Mouse (Mus musculus) neural tube, embryonic 15.5 days (tissue): ENCODE results near the gene Gm17359. TPM values are rescaled to one million over a fixed set of nuclear protein-coding genes. Genes with fewer than 3 reads are reported as not detected.

Experiments used
- ATAC-seq: fragments of 200-750 bp; cut with Nextera tagmentation; 2 replicates; pipeline ENCODE4 v1.8.0; 2017; ENCODE audit warnings: mild to moderate bottlenecking, moderate TSS enrichment, moderate library complexity; ENCODE audit not compliant: low FRiP score
- H3K27ac ChIP-seq: fragments of 300-500 bp; sonication (generic); replicated peaks from 2 replicates; pipeline ENCODE4 v1.5.1; 2015; ENCODE audit warnings: mild to moderate bottlenecking, inconsistent platforms
- H3K27me3 ChIP-seq: fragments of 300-500 bp; sonication (generic); replicated peaks from 2 replicates; pipeline ENCODE4 v1.6.1; 2015; ENCODE audit warnings: inconsistent platforms
- H3K36me3 ChIP-seq: fragments of 300-500 bp; sonication (generic); 2 replicates; pipeline ENCODE4 v1.6.1; 2015; ENCODE audit warnings: inconsistent platforms
- H3K4me1 ChIP-seq: fragments of 300-500 bp; sonication (generic); 2 replicates; pipeline ENCODE4 v1.6.1; 2015; ENCODE audit warnings: inconsistent platforms
- H3K4me2 ChIP-seq: fragments of 300-500 bp; sonication (generic); 2 replicates; pipeline ENCODE4 v1.6.1; 2015; ENCODE audit warnings: inconsistent platforms, mild to moderate bottlenecking, moderate library complexity
- H3K4me3 ChIP-seq: fragments of 300-500 bp; sonication (generic); replicated peaks from 2 replicates; pipeline ENCODE4 v1.5.1; 2015; ENCODE audit warnings: mild to moderate bottlenecking, inconsistent platforms
- H3K9ac ChIP-seq: fragments of 300-500 bp; sonication (generic); replicated peaks from 2 replicates; pipeline ENCODE4 v1.6.1; 2015; ENCODE audit warnings: mild to moderate bottlenecking, inconsistent platforms
- H3K9me3 ChIP-seq: fragments of 300-500 bp; sonication (generic); replicated peaks from 2 replicates; pipeline ENCODE4 v1.6.1; 2016; ENCODE audit warnings: inconsistent platforms
- WGBS: fragments of 180-500 bp; shearing (Covaris S2); methylation state at CpG from one replicate; pipeline ENCODE4 v1.1.7; 2015; ENCODE audit warnings: mixed read lengths; 5-methylcytosine and 5-hydroxymethylcytosine counted together
- polyA plus RNA-seq: library from polyadenylated mRNA; unstranded; fragments of >200 nt; fragmentation: Nextera tagmentation; extraction: Ambion mirVana; gene quantifications from 2 replicates; pipeline ENCODE4 v1.2.1, GENCODE M21; 2015

Gm17359 gene
- polyA plus RNA-seq, 1 experiment from 2014 or later: not detected

DNA sequence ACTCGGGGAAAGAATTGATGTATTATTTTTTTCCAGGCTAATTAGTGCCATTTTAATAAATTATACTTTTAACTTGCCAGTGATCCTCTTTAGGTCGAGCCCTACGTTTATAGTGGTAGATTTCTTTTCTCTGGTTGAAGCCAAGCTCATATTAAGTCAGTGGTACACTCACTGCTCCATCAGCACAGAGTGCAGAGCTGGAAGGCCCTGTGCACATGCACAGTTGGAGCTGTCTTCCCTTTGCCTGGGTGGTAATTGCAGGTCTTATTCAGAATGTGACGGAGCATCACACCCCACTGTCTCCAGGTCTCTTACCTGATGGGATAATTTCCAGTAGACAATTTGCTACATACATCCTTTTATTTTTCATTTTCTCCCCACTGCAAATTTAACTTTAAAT lies 52.6 kb downstream of the Gm17359 start:
- Histone ChIP-seq H3K27me3 (no peaks in the 10 kb centered on the region), H3K4me3 (no peak overlapping the region), H3K9ac (no peak overlapping the region), H3K4me2 (no peak overlapping the region), H3K36me3 (no peaks in the 10 kb centered on the region), H3K4me1 (no peaks in the 10 kb centered on the region), H3K9me3 (no peaks in the 10 kb centered on the region), H3K27ac (no peak overlapping the region)
- ATAC-seq: no peak
- 62% methylated on average over 4 of the region's 4 CpGs for WGBS

DNA sequence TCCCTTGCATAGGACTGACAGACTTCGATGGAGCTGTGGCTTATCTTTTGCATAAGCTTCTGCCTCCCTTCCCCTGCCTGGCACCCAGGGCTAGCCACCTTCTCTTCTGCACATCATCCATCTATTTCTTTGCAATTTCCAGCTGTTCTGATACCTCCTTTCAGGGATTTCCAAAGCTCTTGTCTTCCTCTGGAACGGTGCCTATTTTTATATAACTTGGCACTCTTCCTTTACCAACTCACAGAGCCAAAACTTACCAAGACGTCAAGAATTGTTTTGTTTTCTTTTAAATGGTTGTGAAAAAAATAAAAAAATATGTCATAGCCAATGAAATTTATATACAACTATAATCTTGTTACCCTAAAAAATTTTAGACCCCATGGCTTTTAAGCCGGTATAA lies 64.1 kb downstream of the Gm17359 start:
- Histone ChIP-seq H3K4me2 (no peak overlapping the region), H3K36me3 (no peaks in the 10 kb centered on the region), H3K27me3 (no peaks in the 10 kb centered on the region), H3K4me1 (no peaks in the 10 kb centered on the region), H3K4me3 (no peak overlapping the region), H3K9ac (no peak overlapping the region), H3K9me3 (no peaks in the 10 kb centered on the region), H3K27ac (no peak overlapping the region)
- WGBS: 83% methylated on average over 4 of the region's 4 CpGs
- ATAC-seq: no peak

DNA sequence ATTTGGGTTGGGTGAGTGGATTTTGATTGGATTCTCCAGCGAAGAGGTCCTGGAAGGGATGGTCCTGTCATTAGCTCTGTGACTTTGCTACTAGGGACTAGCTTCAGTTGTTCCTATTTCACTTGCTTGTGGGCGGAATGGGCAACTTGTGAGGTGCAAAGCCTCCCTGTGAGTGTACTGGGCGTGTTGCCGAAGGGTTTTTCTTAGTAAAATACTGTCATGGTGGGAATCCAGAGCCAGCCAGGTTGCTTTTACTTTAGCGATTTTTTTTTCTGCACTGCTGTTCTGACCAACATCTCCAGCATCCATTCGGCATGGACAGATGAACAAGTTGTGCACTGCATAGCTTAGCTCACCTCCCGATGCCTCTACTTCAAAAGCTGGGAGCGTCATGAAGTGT lies 65.6 kb downstream of the Gm17359 start:
- no peak overlapping the region for H3K9ac ChIP-seq
- no peaks in the 10 kb centered on the region for H3K9me3 ChIP-seq

DNA sequence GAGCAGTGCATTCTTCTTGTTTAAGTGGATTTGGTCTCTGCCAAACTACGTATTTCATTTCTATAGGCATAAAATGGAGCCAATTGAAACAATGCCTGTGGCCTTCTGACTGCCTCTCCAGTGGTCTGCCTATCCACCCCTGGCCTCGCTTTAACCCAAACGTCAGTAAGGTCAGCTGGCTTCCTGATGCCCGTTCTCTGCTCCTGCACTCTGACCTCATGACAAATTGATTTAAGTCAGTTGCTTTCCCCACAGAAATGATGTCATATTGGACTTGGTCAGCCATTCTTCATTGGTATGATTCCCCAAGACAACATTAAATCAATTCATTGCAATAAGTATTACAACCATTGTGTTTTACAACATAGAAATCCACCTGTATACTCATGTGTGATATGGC lies 72.1 kb downstream of the Gm17359 start:
- H3K9me3 ChIP-seq: no peaks in the 10 kb centered on the region
- no peak overlapping the region for H3K9ac ChIP-seq
- no peak overlapping the region for H3K4me2 ChIP-seq
- peaks cover 4% of the 10 kb centered on the region; the same call in 1 of the 2 replicates for H3K4me1 ChIP-seq
- 37% methylated on average over 4 of the region's 4 CpGs for WGBS
- H3K27me3 ChIP-seq: no peaks in the 10 kb centered on the region
- H3K27ac ChIP-seq: no peak overlapping the region
- H3K36me3 ChIP-seq: no peaks in the 10 kb centered on the region
- no peak overlapping the region for H3K4me3 ChIP-seq
- ATAC-seq: no peak

More for the DNA sequence above, 65.6 kb downstream of the Gm17359 start:
- Histone ChIP-seq H3K4me1 (no peaks in the 10 kb centered on the region), H3K4me2 (no peak overlapping the region), H3K4me3 (no peak overlapping the region), H3K36me3 (no peaks in the 10 kb centered on the region), H3K27me3 (no peaks in the 10 kb centered on the region), H3K27ac (no peak overlapping the region)
- no peak for ATAC-seq
- 92% methylated on average over 8 of the region's 8 CpGs for WGBS

DNA sequence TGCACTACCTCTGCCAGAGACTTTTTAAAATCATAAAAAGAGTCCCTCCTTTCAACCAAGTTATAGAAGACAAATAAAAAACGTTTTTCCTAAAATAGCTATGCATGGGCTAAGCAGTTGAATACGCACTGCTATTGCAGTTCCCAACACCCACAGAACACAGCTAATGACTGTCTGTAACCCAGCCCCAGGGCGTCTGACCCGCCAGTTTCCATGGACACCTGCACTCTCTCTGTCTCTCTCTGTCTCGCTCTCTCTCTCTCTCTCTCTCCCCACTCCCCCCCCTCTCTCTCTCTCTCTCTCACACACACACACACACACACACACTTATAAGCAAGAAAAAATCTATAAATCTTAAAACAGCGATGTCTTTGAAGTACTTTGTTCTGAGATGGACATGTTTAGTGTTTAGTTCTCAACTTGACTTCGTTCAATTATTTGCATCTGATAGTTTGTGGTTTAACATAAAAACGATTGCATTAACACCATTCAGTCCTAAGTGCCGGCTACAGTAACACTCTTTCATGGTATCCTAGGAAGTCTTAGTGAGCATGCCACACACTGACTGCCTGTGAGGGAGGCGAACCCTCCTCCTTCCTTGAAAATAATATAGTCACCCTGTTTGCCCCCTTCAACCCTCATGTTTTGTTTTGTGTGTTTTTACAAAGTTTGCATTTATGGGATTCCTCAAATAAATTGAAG lies 73.6 kb downstream of the Gm17359 start:
- H3K36me3 ChIP-seq: no peaks in the 10 kb centered on the region
- no peak overlapping the region for H3K9ac ChIP-seq
- H3K4me3 ChIP-seq: no peak overlapping the region
- H3K4me1 ChIP-seq: peaks cover 4% of the 10 kb centered on the region; the same call in 1 of the 2 replicates
- no peaks in the 10 kb centered on the region for H3K9me3 ChIP-seq
- WGBS: 9% methylated on average over 10 of the region's 10 CpGs
- H3K27ac ChIP-seq: no peak overlapping the region
- H3K4me2 ChIP-seq: no peak overlapping the region
- H3K27me3 ChIP-seq: no peaks in the 10 kb centered on the region
- ATAC-seq: peak; percentile 70

DNA sequence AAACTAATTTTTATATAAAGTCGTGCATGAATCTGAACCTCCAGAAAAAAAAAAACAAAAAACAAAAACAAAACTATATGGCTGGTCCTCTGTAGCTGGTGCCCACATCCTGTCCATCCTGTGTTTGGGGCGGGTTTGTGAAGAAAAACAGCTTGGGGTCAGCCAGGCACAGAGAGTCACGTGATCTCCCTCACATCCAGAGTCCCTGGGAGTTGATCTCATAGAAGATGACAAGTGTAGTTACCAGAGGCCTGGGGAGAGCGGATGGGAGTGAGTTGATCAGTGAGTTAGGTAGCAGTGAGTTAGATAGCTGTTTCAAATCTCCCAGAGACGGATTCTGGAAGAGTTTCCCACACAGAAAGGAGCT lies 74.2 kb downstream of the Gm17359 start:
- H3K27ac ChIP-seq: no peak overlapping the region
- H3K27me3 ChIP-seq: no peaks in the 10 kb centered on the region

DNA sequence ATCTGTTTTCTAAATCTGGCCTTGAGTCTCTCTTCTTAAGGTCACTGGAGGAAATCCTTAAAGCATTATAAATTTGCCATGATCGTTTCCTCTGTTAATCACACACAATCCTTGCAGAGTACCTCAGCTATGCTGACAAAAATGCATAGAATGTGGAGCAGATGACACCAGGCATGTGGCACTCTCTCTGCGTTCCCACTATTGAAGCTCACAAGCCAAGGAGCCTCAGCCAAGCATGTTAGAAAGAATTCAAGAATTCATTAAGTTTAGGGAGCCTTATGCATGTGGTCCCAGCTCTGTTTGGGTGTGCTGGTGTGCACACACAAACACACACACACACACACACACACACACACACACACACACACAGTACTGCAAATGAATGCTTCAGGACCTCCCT lies 75.2 kb downstream of the Gm17359 start:
- H3K4me2 ChIP-seq: no peak overlapping the region
- H3K9me3 ChIP-seq: no peaks in the 10 kb centered on the region
- H3K4me1 ChIP-seq: peaks cover 4% of the 10 kb centered on the region; the same call in 1 of the 2 replicates
- H3K9ac ChIP-seq: no peak overlapping the region
- no peak overlapping the region for H3K27ac ChIP-seq
- H3K27me3 ChIP-seq: no peaks in the 10 kb centered on the region
- H3K36me3 ChIP-seq: no peaks in the 10 kb centered on the region
- no peak overlapping the region for H3K4me3 ChIP-seq
- 67% methylated on average over 2 of the region's 2 CpGs for WGBS
- ATAC-seq: no peak

More for the DNA sequence above, 74.2 kb downstream of the Gm17359 start:
- H3K36me3 ChIP-seq: no peaks in the 10 kb centered on the region
- H3K9me3 ChIP-seq: no peaks in the 10 kb centered on the region
- 40% methylated on average over 5 of the region's 5 CpGs for WGBS
- no peak for ATAC-seq
- H3K4me2 ChIP-seq: no peak overlapping the region
- H3K4me3 ChIP-seq: no peak overlapping the region
- H3K4me1 ChIP-seq: peaks cover 4% of the 10 kb centered on the region; the same call in 1 of the 2 replicates
- no peak overlapping the region for H3K9ac ChIP-seq

DNA sequence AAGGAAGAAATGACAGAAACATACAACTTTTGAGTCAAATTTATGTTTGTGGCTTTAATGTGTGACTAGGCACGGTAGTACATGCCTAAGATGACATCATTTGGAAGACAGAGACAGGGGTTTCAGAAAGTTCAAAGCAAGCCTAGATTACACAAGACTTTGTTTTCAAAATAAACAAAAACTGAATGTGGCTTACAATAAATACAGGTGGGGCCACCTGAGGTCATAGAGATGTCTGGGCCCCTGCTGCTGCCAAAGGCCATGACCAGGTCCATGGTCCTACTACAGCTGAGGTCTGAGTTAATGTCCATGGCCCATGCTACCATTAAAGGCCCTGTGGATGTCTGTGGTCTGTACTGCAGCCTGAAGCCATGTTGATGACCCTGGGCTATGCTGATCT lies 77.0 kb downstream of the Gm17359 start:
- no peak for ATAC-seq
- H3K36me3 ChIP-seq: no peaks in the 10 kb centered on the region
- peaks cover 10% of the 10 kb centered on the region for H3K4me1 ChIP-seq
- H3K9ac ChIP-seq: no peak overlapping the region
- H3K27me3 ChIP-seq: no peaks in the 10 kb centered on the region
- H3K4me2 ChIP-seq: no peak overlapping the region
- no peaks in the 10 kb centered on the region for H3K9me3 ChIP-seq
- 90% methylated on average over 1 of the region's 1 CpGs for WGBS
- no peak overlapping the region for H3K27ac ChIP-seq
- H3K4me3 ChIP-seq: no peak overlapping the region

DNA sequence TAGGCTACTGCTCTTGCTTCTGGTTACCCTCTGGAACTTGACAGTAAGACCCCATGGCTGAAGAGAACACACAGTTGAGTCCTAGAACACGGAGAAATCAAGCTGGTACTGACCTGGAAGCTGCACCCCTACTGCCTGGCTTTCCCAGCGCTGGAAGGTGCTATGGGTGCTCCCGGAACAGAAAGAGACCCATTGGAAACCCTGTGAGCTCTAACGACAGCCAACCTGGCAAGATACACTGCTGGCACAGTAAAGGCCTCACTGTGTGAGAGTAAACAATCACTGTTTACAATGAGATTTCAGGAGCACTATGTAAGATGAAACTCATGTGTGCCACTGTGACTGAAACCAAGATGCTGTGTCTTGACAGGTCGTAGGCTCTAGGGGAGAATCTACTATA lies 78.6 kb downstream of the Gm17359 start:
- Histone ChIP-seq H3K27me3 (no peaks in the 10 kb centered on the region), H3K4me2 (no peak overlapping the region), H3K36me3 (no peaks in the 10 kb centered on the region), H3K4me1 (peaks cover 6% of the 10 kb centered on the region), H3K27ac (no peak overlapping the region), H3K4me3 (no peak overlapping the region), H3K9ac (no peak overlapping the region), H3K9me3 (no peaks in the 10 kb centered on the region)
- 88% methylated on average over 5 of the region's 5 CpGs for WGBS
- ATAC-seq: no peak

DNA sequence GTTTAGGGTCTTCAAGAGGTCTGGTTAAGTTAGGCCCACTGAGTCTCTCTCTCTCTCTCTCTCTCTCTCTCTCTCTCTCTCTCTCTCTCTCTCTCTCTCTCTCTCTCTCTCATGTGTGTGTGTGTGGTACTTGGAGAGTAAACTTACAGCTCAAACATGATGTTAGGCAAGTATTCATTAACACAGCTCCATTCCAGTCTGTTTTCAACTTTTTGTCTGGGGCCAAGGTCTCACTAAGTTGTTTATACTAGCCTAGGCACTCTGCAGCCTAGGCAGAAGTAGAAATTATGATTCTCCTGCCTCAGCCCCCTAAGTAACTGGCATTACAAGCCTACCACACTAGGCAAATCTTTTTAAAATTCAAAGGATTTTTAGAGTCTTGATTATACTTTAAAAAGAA lies 79.5 kb downstream of the Gm17359 start:
- no peak overlapping the region for H3K4me3 ChIP-seq
- H3K9me3 ChIP-seq: no peaks in the 10 kb centered on the region
- no peaks in the 10 kb centered on the region for H3K27me3 ChIP-seq
- no peak overlapping the region for H3K4me2 ChIP-seq
- no peak for ATAC-seq
- H3K4me1 ChIP-seq: peaks cover 6% of the 10 kb centered on the region
- H3K27ac ChIP-seq: no peak overlapping the region
- no peak overlapping the region for H3K9ac ChIP-seq
- H3K36me3 ChIP-seq: no peaks in the 10 kb centered on the region

DNA sequence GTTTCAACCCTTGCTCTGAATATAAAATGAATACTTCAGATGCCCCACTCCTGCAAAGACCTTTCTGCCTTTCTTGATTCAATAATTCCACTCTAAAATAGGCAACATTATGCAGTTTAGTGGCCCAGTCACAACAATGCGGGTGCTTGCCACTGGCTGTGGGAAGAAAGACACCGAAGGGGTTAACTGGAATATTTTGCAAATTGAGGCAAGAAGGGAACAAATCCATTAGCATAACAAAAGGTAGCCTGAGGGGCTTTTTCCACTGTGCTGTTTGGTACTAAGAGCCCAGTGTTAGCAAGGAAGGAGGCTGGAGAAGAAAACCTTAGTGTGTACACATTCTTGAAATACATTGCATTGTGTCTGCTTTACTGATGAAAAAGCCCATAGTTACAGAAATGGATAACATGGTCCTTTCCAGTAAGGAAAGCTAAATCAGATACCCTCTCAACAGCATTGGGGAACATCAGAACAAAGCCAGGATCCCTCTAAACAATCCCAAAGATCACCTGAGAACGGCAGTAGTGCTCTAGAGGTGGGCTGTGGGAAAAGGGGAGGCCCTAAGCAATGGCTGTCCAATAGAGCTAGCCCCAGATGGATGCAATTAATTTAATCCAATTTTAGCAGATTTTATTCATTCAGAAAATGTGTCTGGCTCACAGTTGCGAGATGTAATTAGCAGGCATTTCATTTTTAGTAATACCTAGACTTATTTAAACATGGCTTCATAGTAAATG lies 80.7 kb downstream of the Gm17359 start:
- Histone ChIP-seq H3K27ac (no peak overlapping the region), H3K4me3 (no peak overlapping the region), H3K4me2 (no peak overlapping the region), H3K27me3 (no peaks in the 10 kb centered on the region), H3K36me3 (no peaks in the 10 kb centered on the region), H3K9me3 (no peaks in the 10 kb centered on the region), H3K4me1 (peaks cover 6% of the 10 kb centered on the region), H3K9ac (no peak overlapping the region)
- no peak for ATAC-seq
- 23% methylated on average over 4 of the region's 4 CpGs for WGBS

DNA sequence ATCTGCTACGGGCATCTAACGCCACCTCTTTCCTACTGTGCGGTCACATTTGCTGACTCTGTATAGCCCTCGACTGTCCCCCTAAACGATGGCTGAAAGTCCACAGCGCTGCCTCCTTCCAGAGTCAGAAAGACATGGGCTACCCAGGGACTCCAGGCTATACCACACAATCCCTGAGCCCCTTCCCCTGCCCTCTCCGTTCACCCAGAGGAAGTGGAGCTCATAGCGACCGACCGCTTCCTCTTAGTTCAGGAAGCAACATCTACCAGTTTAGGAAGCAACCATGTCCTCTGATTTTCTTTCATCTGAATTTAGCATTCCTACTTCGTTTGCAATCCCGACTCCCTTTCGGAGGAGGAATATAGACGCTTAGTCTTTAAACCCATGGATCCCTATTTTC lies 82.5 kb downstream of the Gm17359 start:
- Histone ChIP-seq H3K4me1 (peaks cover 6% of the 10 kb centered on the region), H3K27me3 (no peaks in the 10 kb centered on the region), H3K4me2 (no peak overlapping the region), H3K27ac (no peak overlapping the region), H3K4me3 (no peak overlapping the region), H3K9me3 (no peaks in the 10 kb centered on the region), H3K9ac (no peak overlapping the region), H3K36me3 (no peaks in the 10 kb centered on the region)
- 88% methylated on average over 14 of the region's 14 CpGs for WGBS
- ATAC-seq: no peak
